Mouse (Mus musculus) erythroblast, adult 5-6 weeks (primary cell): ENCODE results near the gene Ptpre. TPM values are rescaled to one million over a fixed set of nuclear protein-coding genes. Genes with fewer than 3 reads are reported as not detected.
"Not testable (repeated sequence)": the region's sequence is repeated elsewhere in the genome, so short reads cannot be mapped to it uniquely, and the experiment has no call there.

Experiments used
- ATAC-seq: replicated peaks from 2 replicates; pipeline ENCODE4 v1.8.0; 2016; ENCODE audit warnings: moderate number of reproducible peaks, mild to moderate bottlenecking, moderate TSS enrichment, inconsistent platforms; ENCODE audit not compliant: poor library complexity, low FRiP score, severe bottlenecking
- total RNA-seq, 2 experiments: library from RNA; stranded (forward) in 1 of 2; stranded (reverse) in 1 of 2; fragments of 150-400 nt in 1 of 2; fragments of 200-764, 138-1000 nt in 1 of 2; gene quantifications; 2 replicates each; pipeline versions ENCODE4 v1.2.3 to v1.2.4; 2015 to 2017; ENCODE audit warnings: low replicate concordance in 2 of 2

Gene Ptpre
- total RNA-seq (2015; ENCODE audit: low replicate concordance): 11.9 and 16.1 TPM in 2 replicates
- 19.1 and 19.7 TPM in 2 replicates for total RNA-seq (2017; ENCODE audit: low replicate concordance)

- peak; percentile 80; the same call in 1 of the 2 replicates for ATAC-seq
These were observed at the start of gene Ptpre for GRCm38 (mm10) chr7:135537341-135537901. TSS of gene Ptpre (plus strand) at chr7:135537481.

GRCm38 (mm10) chr7:135488214-135488810, 49.0 kb upstream of the Ptpre start:
- ATAC-seq: no peak

GRCm38 (mm10) chr7:135489724-135490499, 47.4 kb upstream of the Ptpre start:
- no peak for ATAC-seq

- no peak for ATAC-seq
These were observed 46.8 kb upstream of the Ptpre start for GRCm38 (mm10) chr7:135490500-135490886.

- ATAC-seq: no peak
These were observed 42.0 kb upstream of the Ptpre start for GRCm38 (mm10) chr7:135495303-135495702.

- no peak for ATAC-seq
These were observed 38.6 kb upstream of the Ptpre start for GRCm38 (mm10) chr7:135498565-135499186.

GRCm38 (mm10) chr7:135499403-135499802, 37.9 kb upstream of the Ptpre start:
- ATAC-seq: no peak

- not testable (repeated sequence) for ATAC-seq
These were observed 30.8 kb upstream of the Ptpre start for GRCm38 (mm10) chr7:135506506-135506905.

GRCm38 (mm10) chr7:135508602-135509001, 28.7 kb upstream of the Ptpre start:
- no peak for ATAC-seq

- ATAC-seq: no peak
These were observed 28.0 kb upstream of the Ptpre start for GRCm38 (mm10) chr7:135509272-135509671.

GRCm38 (mm10) chr7:135510431-135510830, 26.9 kb upstream of the Ptpre start:
- no peak for ATAC-seq

GRCm38 (mm10) chr7:135511723-135512122, 25.6 kb upstream of the Ptpre start:
- no peak for ATAC-seq

- ATAC-seq: no peak
These were observed 20.1 kb upstream of the Ptpre start for GRCm38 (mm10) chr7:135517191-135517590.

- no peak for ATAC-seq
These were observed 17.0 kb upstream of the Ptpre start for GRCm38 (mm10) chr7:135520241-135520640.

- ATAC-seq: no peak
These were observed 15.3 kb upstream of the Ptpre start for GRCm38 (mm10) chr7:135521755-135522512.

GRCm38 (mm10) chr7:135523981-135524380, 13.3 kb upstream of the Ptpre start:
- ATAC-seq: no peak

GRCm38 (mm10) chr7:135524424-135524967, 12.8 kb upstream of the Ptpre start:
- no peak for ATAC-seq

GRCm38 (mm10) chr7:135526574-135527152, 10.6 kb upstream of the Ptpre start:
- ATAC-seq: no peak

- no peak for ATAC-seq
These were observed 10.1 kb upstream of the Ptpre start for GRCm38 (mm10) chr7:135527169-135527568.
